Mouse (Mus musculus) embryonic stem cell, embryonic (primary cell): ENCODE measurements around the gene Bola1.

ENCODE experiments used
- CTCF ChIA-PET, 4 experiments: fragments of 300-600 bp in 2 of 4; fragments of 350-600 bp in 2 of 4; sonication (Branson Sonifier 250); formaldehyde crosslinking; loops; one replicate each; lab custom pipeline; 2022; ENCODE audit warnings: inconsistent platforms in 2 of 4; lab: Charles Lee
- POLR2A ChIA-PET, 4 experiments: fragments of 300-600 bp in 2 of 4; fragments of 350-600 bp in 2 of 4; sonication (Branson Sonifier 250); formaldehyde crosslinking; loops; one replicate each; lab custom pipeline; 2022; ENCODE audit warnings: antibody characterized with exemption in 4 of 4, inconsistent platforms in 1 of 4; lab: Charles Lee

Bola1 gene

GRCm38 (mm10) chr3:96237904-96238511 is 18.5 kb upstream of the Bola1 start:
- ChIA-PET CTCF (interaction anchor here in 3 of 4 experiments (0.5 to 1.8 kb wide), 4 partner anchors 9 to 172 kb away, joined by 3 to 7 read pairs (median 4); no protein-coding TSS in a partner anchor), POLR2A (interaction anchor here (0.6 to 12.2 kb wide), 80 partner anchors 9 to 584 kb away, joined by 3 to 457 read pairs (median 5); partner anchors contain the start of genes Bola1 (in 4 of the 4), Hist2h2ab (in 4 of the 4), Hist2h2ac (in 4 of the 4) and Hist2h2be (in 4 of the 4))

DNA sequence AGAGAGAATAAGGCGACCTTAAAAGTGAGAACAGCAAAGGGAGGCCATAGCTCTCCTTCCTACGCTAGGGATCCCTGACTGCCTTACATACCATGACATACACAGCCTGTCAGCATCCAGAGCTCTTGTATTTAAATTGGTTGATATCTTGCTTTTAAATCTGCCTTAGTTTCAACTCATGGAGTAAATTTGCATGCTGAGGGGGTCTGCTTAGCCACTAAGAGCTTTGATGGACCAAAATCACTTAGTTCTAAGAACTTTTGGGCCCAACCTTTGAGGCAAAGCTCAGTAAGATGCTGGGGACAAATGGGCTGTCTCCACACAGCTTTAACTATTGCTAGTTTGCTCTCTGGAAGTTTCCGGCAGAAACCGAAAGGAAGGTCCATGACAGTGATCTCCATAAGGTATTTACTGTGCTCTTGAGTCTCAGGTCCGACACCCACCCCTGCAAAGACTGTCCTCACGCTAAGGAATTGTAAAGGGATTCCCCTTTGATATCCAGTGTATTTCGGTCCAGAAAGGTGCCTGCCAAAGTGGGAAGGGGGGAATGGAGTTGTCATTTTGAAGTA is 17.9 kb upstream of the Bola1 start:
- POLR2A ChIA-PET: interaction anchor here (0.6 to 12.2 kb wide), 74 partner anchors 9 to 583 kb away, joined by 3 to 457 read pairs (median 5); partner anchors contain the start of genes Bola1 (in 4 of the 4), Hist2h2ab (in 4 of the 4), Hist2h2ac (in 4 of the 4) and Hist2h2be (in 4 of the 4)
- CTCF ChIA-PET: interaction anchor here in 2 of 4 experiments (1.2 to 1.8 kb wide), 3 partner anchors 40 to 171 kb away, joined by 3 to 7 read pairs (median 4); no protein-coding TSS in a partner anchor

GRCm38 (mm10) chr3:96236834-96237334 is 17.4 kb upstream of the Bola1 start:
- POLR2A ChIA-PET: interaction anchor here (0.6 to 12.2 kb wide), 60 partner anchors 8 to 367 kb away, joined by 3 to 457 read pairs (median 6); partner anchors contain the start of genes Bola1 (in 4 of the 4), Hist2h2ab (in 4 of the 4), Hist2h2ac (in 4 of the 4) and Hist2h2be (in 4 of the 4)
- CTCF ChIA-PET: interaction anchor here in 3 of 4 experiments (0.6 to 1.8 kb wide), 3 partner anchors 41 to 298 kb away, joined by 4 to 7 read pairs (median 4); no protein-coding TSS in a partner anchor

GRCm38 (mm10) chr3:96235836-96236235 is 16.3 kb upstream of the Bola1 start:
- POLR2A ChIA-PET: interaction anchor here in 3 of 4 experiments (0.5 to 12.2 kb wide), 29 partner anchors 9 to 1008 kb away, joined by 3 to 457 read pairs (median 5); partner anchors contain the start of genes Bola1 (in 3 of the 3), Hist2h2ab (in 3 of the 3), Hist2h2ac (in 3 of the 3) and Hist2h2be (in 3 of the 3)
- CTCF ChIA-PET: interaction anchor here in 1 of 4 experiments (1.1 kb wide), 1 partner anchor 42 kb away, joined by 3 read pairs; no protein-coding TSS in a partner anchor

DNA sequence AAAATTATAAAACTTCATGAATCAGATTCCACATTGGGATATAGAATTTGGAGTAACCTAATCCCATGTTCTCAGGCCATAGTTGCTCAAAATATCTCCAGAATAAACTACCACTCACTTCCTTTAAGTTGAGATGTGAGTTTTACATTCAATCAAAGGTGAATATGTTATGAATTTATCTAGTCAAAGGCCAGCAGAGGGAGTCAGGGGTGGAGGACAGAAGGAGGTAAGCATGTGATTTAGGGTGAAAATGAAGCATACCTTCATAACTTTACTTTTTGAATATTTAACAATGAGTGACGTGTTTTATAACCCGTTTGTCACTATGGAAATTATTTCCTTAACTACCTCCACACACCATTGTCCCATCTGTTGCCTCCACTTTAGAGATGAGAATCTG is 15.4 kb upstream of the Bola1 start:
- CTCF ChIA-PET: interaction anchor here in 1 of 4 experiments (0.6 to 1.1 kb wide), 2 partner anchors 43 kb away, joined by 3 to 4 read pairs; no protein-coding TSS in a partner anchor
- POLR2A ChIA-PET: interaction anchor here in 3 of 4 experiments (0.9 to 12.2 kb wide), 18 partner anchors 9 to 74 kb away, joined by 3 to 457 read pairs (median 9); partner anchors contain the start of genes Hist2h2ac (in 3 of the 3), Hist2h2be (in 3 of the 3), Hist2h4 (in 3 of the 3) and Bola1 (in 2 of the 3)

DNA sequence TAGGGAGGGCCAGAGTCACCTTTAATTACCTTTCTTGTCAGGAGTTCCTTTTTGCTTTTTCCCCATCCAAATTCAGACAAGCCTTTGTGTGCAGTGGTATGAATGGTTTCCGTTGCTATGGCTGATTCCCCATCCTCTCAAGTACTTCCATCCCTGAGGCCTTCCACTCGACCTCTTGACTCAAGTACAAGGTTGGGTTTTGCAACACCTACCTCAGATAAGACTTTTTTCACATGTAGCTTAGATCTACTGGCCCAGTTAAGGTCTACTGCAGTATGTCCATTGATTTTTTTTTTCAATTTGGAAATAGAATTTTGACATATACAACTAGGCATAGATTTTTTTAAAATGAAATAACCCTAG is 12.2 kb upstream of the Bola1 start:
- ChIA-PET POLR2A (interaction anchor here in 3 of 4 experiments (0.9 to 12.2 kb wide), 7 partner anchors 7 to 38 kb away, joined by 3 to 457 read pairs (median 4); partner anchors contain the start of genes Hist2h2ac (in 3 of the 3), Hist2h2be (in 3 of the 3), Bola1 (in 2 of the 3) and Hist2h2ab (in 2 of the 3)), CTCF (no interaction called here)

DNA sequence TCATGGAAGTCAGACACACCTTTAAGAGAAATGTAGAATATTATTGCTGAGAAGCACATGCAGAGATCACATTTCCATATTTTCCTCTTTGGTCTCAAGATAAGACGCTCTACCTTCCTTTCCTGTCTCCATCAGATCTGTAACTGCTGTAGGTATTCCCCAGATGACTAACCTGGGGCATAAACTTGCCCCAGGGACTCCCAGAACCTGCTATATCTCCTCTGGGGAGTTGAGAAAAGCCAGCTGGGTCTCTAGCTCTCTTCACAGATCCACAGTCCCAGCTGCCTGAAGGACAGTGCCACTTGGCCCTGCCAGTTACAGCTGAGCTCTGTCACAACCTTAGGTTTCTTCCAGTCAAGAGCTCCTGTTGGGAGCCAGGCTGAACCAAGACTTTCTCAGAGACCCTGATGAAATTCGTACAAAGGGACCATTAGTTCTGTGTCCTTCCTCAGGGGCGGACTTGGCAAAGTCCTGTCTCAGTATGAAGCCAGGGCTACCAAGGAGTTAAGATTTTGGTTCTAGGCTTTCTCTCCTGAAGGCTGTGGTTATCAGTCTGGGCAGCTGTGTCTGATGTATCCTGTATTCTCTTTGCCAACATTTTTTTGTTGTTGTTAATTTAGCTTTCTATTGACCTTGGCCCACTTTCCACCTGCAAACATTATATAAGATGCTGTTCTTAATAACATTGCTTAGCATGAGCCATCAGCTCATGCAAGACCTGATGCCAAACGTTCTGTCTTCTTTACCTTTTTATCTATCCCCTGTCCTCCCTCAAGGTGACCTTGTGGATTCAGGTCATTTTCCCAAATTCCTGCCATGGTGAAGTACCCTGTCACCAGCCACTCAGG is 11.6 kb upstream of the Bola1 start:
- POLR2A ChIA-PET: interaction anchor here (0.9 to 12.2 kb wide), 7 partner anchors 9 to 38 kb away, joined by 3 to 457 read pairs (median 4); partner anchors contain the start of genes Hist2h2ac (in 3 of the 4), Hist2h2be (in 3 of the 4), Bola1 (in 2 of the 4) and Hist2h2ab (in 2 of the 4)
- CTCF ChIA-PET: no interaction called here

DNA sequence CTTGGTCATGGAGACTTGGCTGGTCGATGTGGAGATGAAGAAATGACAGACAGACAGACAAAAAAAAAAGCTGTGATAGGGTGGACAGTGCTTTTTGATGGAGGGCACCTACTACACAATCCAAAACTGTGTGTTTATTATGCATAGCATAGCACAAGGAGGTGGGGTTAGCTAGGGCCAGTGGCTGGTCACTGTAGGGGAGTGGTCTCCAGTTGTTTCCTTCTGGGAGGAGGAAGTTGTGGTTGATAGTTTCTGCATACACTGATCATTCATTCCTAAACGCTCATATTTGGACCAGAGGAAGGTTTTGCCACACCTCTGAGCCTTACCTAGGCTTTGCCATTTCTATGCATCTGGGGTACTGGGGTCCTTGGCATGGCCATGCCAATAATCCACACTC is 10.9 kb upstream of the Bola1 start:
- POLR2A ChIA-PET: interaction anchor here (0.6 to 12.2 kb wide), 5 partner anchors 8 to 34 kb away, joined by 3 to 457 read pairs (median 5); partner anchors contain the start of genes Bola1 (in 2 of the 4), Hist2h2ab (in 2 of the 4), Hist2h2ac (in 2 of the 4) and Hist2h2be (in 2 of the 4)

DNA sequence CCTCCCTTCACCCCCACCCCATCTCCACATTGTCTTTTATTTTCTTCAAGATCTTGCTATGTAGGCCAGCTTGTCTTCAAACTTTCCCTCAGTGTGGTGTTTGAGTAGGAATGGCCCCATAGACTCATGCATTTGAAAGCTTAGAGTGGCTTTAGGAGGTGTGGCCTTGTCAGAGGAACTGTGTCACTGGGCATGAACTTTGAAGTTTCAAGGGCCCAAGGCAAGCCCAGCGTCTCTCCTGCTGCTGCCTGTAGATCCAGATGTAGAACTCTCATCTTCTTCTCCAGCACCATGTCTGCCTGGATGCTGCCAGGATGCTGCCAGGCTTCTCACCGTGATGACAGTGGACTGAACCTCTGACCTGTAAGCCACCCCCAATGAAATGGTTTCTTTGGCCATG is 9.3 kb upstream of the Bola1 start:
- CTCF ChIA-PET: interaction anchor here in 1 of 4 experiments (0.7 kb wide), 1 partner anchor 9 kb away, joined by 3 read pairs; no protein-coding TSS in a partner anchor
- POLR2A ChIA-PET: interaction anchor here (1.1 to 15.1 kb wide), 14 partner anchors 4 to 171 kb away, joined by 3 to 457 read pairs (median 5); partner anchors contain the start of genes Bola1 (in 4 of the 4), Hist2h2ab (in 4 of the 4), Hist2h2ac (in 3 of the 4) and Hist2h2be (in 3 of the 4)

More for the DNA sequence above, 10.9 kb upstream of the Bola1 start:
- CTCF ChIA-PET: no interaction called here

- CTCF ChIA-PET: interaction anchor here in 2 of 4 experiments (0.6 to 0.8 kb wide), 2 partner anchors 18 to 316 kb away, joined by 3 read pairs; no protein-coding TSS in a partner anchor
- POLR2A ChIA-PET: interaction anchor here in 3 of 4 experiments (0.6 to 15.1 kb wide), 25 partner anchors 5 to 161 kb away, joined by 3 to 457 read pairs (median 3); partner anchors contain the start of genes Bola1 (in 3 of the 3), Hist2h2ab (in 3 of the 3), Hist2h2aa1 (in 1 of the 3) and Hist2h2ac (in 1 of the 3)
These were observed 7.5 kb upstream of the Bola1 start for GRCm38 (mm10) chr3:96226695-96227648.

DNA sequence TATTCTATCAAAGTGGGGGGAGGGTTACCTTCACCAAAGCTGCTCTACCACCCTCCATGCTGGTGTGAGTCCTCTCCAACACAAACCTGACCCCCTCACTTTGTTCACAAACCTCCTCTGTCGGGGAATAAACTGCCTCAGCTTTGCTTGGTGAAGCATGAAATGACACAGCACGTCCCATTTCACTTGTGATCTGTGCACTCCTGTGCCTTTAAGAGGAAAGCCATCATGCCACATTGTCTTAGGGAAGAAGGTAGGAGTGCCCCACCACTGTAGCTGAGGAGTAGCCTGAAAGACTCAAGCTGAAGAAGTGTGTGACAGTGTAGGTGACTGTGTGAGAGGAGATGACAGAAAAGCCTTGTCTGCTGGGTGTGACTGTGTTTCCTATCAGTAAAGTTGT is 5.9 kb upstream of the Bola1 start:
- ChIA-PET CTCF (no interaction called here), POLR2A (interaction anchor here in 3 of 4 experiments (0.6 to 15.1 kb wide), 18 partner anchors 7 to 115 kb away, joined by 3 to 457 read pairs (median 5); partner anchors contain the start of genes Hist2h2bb (in 2 of the 3), Hist2h4 (in 2 of the 3) and Hist2h2aa1 (in 1 of the 3))

DNA sequence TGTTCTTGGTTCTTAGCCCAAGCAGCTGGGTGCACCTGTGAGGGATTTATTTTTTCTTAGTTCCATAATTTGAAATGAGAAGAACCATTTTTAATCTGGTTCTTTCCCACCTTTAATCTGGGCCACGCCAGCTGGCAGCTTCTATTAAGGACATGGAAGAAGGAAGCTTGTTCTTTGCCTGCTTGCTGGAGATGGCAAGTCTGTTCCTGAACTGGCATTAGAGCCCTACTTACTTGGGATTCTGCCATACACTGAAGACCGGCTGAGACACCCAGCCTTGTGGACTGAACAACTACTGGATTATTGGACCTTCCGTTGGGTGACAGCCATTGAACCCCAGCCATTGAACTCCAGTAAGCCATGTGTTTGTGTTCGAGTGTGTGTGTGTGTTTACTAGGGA is 3.3 kb upstream of the Bola1 start:
- CTCF ChIA-PET: interaction anchor here in 3 of 4 experiments (0.5 to 1.2 kb wide), 3 partner anchors 12 to 317 kb away, joined by 3 to 7 read pairs (median 5); no protein-coding TSS in a partner anchor
- POLR2A ChIA-PET: interaction anchor here (0.6 to 15.1 kb wide), 16 partner anchors 10 to 289 kb away, joined by 3 to 457 read pairs (median 76); partner anchors contain the start of genes Hist2h4 (in 2 of the 4), Hist2h2aa1 (in 1 of the 4), Hist2h2aa2 (in 1 of the 4) and Hist2h2bb (in 1 of the 4)

- POLR2A ChIA-PET: interaction anchor here (0.6 to 15.1 kb wide), 74 partner anchors 8 to 505 kb away, joined by 3 to 457 read pairs (median 12); partner anchors contain the start of genes Hist2h2bb (in 4 of the 4), Hist2h4 (in 4 of the 4), Hist2h3b (in 3 of the 4) and Hist2h2aa1 (in 2 of the 4)
These were observed 2.1 kb upstream of the Bola1 start for GRCm38 (mm10) chr3:96221640-96222038.

GRCm38 (mm10) chr3:96220765-96221639 is 1.5 kb upstream of the Bola1 start, which contains the start of the genes Hist2h2ac and Hist2h2be:
Gene Hist2h2ac, minus strand, starts transcription at chr3:96220880.
Gene Hist2h2be, plus strand, starts transcription at chr3:96221119.
- ChIA-PET CTCF (interaction anchor here (0.6 to 2.2 kb wide), 13 partner anchors 12 to 1142 kb away, joined by 3 to 14 read pairs (median 4); no protein-coding TSS in a partner anchor), POLR2A (interaction anchor here (0.6 to 15.1 kb wide), 129 partner anchors 8 to 546 kb away, joined by 3 to 457 read pairs (median 5); partner anchors contain the start of genes Hist2h2bb (in 4 of the 4), Hist2h4 (in 4 of the 4), Hist2h2aa1 (in 3 of the 4) and Hist2h3b (in 3 of the 4))

More at GRCm38 (mm10) chr3:96221640-96222038, 2.1 kb upstream of the Bola1 start:
- CTCF ChIA-PET: interaction anchor here (0.6 to 1.5 kb wide), 8 partner anchors 12 to 1142 kb away, joined by 3 to 8 read pairs (median 4); no protein-coding TSS in a partner anchor
